Mouse (Mus musculus) stomach, postnatal 0 days (tissue): ENCODE measurements around the gene Xcl1. TPM values are rescaled to one million over a fixed set of nuclear protein-coding genes. Genes with fewer than 3 reads are reported as not detected.

Source experiments
- ATAC-seq: fragments of 200-750 bp; cut with Nextera tagmentation; 2 replicates; pipeline ENCODE4 v1.8.0; 2017; ENCODE audit not compliant: low FRiP score, low TSS enrichment
- DNase-seq: peaks from one replicate; pipeline ENCODE4 v3.0.0-alpha.2; 2016; ENCODE audit warnings: low spot score
- H3K27ac ChIP-seq: fragments of 300-500 bp; sonication (generic); replicated peaks from 2 replicates; pipeline ENCODE4 v1.5.1; 2014; ENCODE audit warnings: mild to moderate bottlenecking, control low read depth
- H3K27me3 ChIP-seq: fragments of 300-500 bp; sonication (generic); 2 replicates; pipeline ENCODE4 v1.6.1; 2014; ENCODE audit warnings: low read length; ENCODE audit not compliant: control insufficient read depth, insufficient read depth
- H3K36me3 ChIP-seq: fragments of 300-500 bp; sonication (generic); 2 replicates; pipeline ENCODE4 v1.6.1; 2014; ENCODE audit warnings: low read length, mixed read lengths; ENCODE audit not compliant: control insufficient read depth, insufficient read depth
- H3K4me1 ChIP-seq: fragments of 300-500 bp; sonication (generic); replicated peaks from 2 replicates; pipeline ENCODE4 v1.6.1; 2014; ENCODE audit warnings: antibody characterized with exemption; ENCODE audit not compliant: control insufficient read depth, insufficient read depth
- H3K4me2 ChIP-seq: fragments of 300-500 bp; sonication (generic); replicated peaks from 2 replicates; pipeline ENCODE4 v1.6.1; 2014; ENCODE audit warnings: low read depth, mild to moderate bottlenecking, control low read depth, moderate library complexity
- H3K4me3 ChIP-seq: fragments of 300-500 bp; sonication (generic); 2 replicates; pipeline ENCODE4 v1.5.1; 2014; ENCODE audit warnings: low read depth, low read length, control low read depth
- H3K9ac ChIP-seq: fragments of 300-500 bp; sonication (generic); 2 replicates; pipeline ENCODE4 v1.6.1; 2014; ENCODE audit warnings: mild to moderate bottlenecking, low read length, control low read depth, mixed read lengths
- H3K9me3 ChIP-seq: fragments of 300-500 bp; sonication (generic); 2 replicates; pipeline ENCODE4 v1.6.1; 2016; ENCODE audit warnings: low read length; ENCODE audit not compliant: control insufficient read depth
- CTCF ChIP-seq: IDR thresholded peaks from 2 replicates; pipeline ENCODE4 v1.5.1; 2016; ENCODE audit warnings: antibody characterized with exemption, low read depth, mild to moderate bottlenecking, moderate library complexity
- EP300 ChIP-seq: optimal IDR thresholded peaks from 2 replicates; pipeline ENCODE3; 2016; ENCODE audit warnings: antibody characterized with exemption
- WGBS: fragments of 180-500 bp; shearing (Covaris S2); extraction: QIAGEN DNeasy Blood & Tissue Kit; methylation state at CpG from one replicate; pipeline ENCODE4 v1.1.7; 2014; 5-methylcytosine and 5-hydroxymethylcytosine counted together
- polyA plus RNA-seq: library from polyadenylated mRNA; unstranded; fragments of >200 nt; fragmentation: Nextera tagmentation; extraction: Ambion mirVana; gene quantifications from 2 replicates; pipeline ENCODE4 v1.2.1, GENCODE M21; 2015

The Xcl1 gene
- polyA plus RNA-seq, 1 experiment from 2014 or later: 0.33 TPM

DNA sequence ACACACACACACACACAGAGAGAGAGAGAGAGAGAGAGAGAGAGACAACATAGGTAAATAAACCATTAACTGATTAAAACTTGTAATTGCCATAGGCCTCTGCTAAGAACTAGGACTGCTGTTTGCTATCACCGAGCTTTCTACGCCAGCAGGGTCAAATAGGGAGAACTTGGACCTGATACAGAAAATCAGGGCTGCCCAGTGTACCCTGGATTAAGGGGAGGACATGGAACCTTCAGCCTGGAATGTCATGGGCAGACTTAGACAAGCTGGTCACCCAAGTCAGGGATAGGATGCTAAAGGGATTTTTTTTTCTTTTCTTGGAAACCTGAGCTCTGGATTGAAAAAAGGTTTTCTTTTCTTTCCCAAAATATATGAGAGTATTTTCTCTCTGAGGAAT, 35.1 kb downstream of the Xcl1 start:
- H3K4me3 ChIP-seq: no peak overlapping the region
- H3K36me3 ChIP-seq: no peaks in the 10 kb centered on the region
- no peak overlapping the region for H3K4me2 ChIP-seq
- no peak overlapping the region for H3K9ac ChIP-seq
- no peaks in the 10 kb centered on the region for H3K9me3 ChIP-seq
- ATAC-seq (no peak), DNase-seq (no peak)
- H3K27me3 ChIP-seq: no peaks in the 10 kb centered on the region
- no peak overlapping the region for H3K27ac ChIP-seq
- H3K4me1 ChIP-seq: no peaks in the 10 kb centered on the region
- 57% methylated on average over 2 of the region's 2 CpGs for WGBS
- TF ChIP-seq EP300: no peak
- no peak for TF ChIP-seq CTCF

DNA sequence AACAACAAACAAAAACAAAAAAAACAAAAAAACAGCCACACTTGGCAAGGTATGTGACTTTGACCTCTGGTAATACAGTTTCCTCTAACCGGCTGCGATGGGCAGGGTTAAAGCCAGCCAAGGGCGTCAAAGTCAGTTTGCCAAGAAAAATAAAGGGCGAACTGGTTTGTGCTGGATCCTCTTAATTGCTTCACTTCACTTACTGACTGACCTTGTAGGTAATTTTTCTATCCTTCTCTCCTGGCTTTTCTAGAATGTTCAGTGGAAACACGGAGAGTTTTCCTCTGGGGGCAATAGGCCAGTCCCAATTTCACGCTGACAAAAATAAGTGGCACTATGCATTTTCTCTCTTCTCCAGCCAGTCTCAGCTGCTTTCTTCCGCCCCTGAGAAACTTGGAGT, 35.8 kb downstream of the Xcl1 start:
- Histone ChIP-seq H3K4me1 (no peaks in the 10 kb centered on the region), H3K27me3 (no peaks in the 10 kb centered on the region), H3K9me3 (no peaks in the 10 kb centered on the region), H3K4me3 (peak overlapping the region; percentile 42; the same call in 1 of the 2 replicates), H3K9ac (no peak overlapping the region), H3K27ac (no peak overlapping the region), H3K4me2 (peak overlapping the region; percentile 84), H3K36me3 (no peaks in the 10 kb centered on the region)
- DNase-seq (peak; percentile 30), ATAC-seq (peak; percentile 72; the same call in 1 of the 2 replicates)
- TF ChIP-seq EP300 (no peak), CTCF (no peak)
- 34% methylated on average over 7 of the region's 7 CpGs for WGBS

DNA sequence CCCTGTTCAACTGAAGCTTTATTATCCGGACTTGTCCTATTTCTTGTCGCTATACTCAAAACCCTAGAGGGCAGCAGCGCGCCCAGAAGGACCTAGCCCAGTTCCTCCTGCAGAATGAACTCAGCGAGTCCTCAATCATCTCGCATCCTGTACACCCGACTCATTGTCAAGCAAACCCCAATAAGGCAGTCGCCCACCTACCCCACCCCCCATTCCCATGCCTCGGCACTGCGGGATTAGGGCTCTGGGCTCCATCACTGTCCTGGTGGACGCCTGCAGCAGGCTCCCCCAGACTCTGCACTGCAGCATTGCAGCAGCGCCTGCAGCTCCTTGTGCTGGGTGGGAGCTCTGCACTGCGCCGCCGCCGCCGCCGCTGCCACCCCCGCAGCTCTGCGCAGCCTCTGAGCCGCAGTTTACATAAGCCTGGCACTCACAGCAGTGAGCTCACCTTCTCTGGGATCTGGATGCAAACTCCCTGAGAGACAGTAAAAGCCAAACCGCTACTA, 36.4 kb downstream of the Xcl1 start:
- peak; percentile 83 for DNase-seq

DNA sequence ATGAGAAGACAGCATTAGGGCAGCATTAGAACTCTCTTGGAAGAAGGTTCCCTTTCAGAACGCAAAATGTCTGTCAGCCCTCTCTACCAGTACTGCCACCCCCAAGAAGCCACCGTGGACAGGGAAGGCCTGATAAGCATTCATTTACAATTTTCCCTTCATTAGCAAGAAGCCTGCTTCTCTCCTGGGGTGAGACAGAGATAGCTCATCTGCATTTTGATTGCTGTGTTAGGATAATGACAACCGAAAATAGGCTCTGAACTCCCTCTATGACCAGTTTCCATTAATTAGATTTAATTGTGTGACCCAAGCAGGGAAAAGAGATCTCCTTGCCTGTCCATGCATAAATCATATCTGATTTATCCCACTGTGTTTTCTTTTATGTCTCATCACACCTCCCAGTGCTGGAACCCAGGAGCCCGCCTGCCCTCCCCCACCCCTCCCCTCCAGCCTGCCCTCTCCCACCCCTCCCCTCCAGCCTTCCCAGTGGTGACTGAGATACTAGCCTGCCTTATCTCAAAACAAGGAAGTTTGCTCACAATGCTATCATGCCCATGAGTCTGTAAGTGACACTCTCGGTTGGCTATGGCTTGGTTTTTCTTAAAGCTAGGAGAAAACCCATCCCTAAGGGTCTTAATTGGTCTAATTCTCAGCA, 38.0 kb downstream of the Xcl1 start:
- H3K36me3 ChIP-seq: no peaks in the 10 kb centered on the region
- H3K9ac ChIP-seq: no peak overlapping the region
- DNase-seq (no peak), ATAC-seq (no peak)
- no peak overlapping the region for H3K27ac ChIP-seq
- no peaks in the 10 kb centered on the region for H3K27me3 ChIP-seq
- no peaks in the 10 kb centered on the region for H3K4me1 ChIP-seq
- no peaks in the 10 kb centered on the region for H3K9me3 ChIP-seq
- no peak overlapping the region for H3K4me3 ChIP-seq
- H3K4me2 ChIP-seq: no peak overlapping the region
- no peak for TF ChIP-seq CTCF
- TF ChIP-seq EP300: no peak
- 59% methylated on average over 5 of the region's 5 CpGs for WGBS

More for the DNA sequence above, 36.4 kb downstream of the Xcl1 start:
- Histone ChIP-seq H3K36me3 (no peaks in the 10 kb centered on the region), H3K27ac (peak overlapping the region; percentile 30; the same call in 1 of the 2 replicates), H3K4me3 (peak overlapping the region; percentile 42), H3K27me3 (no peaks in the 10 kb centered on the region), H3K9me3 (no peaks in the 10 kb centered on the region), H3K9ac (peak overlapping the region; percentile 51), H3K4me2 (peak overlapping the region; percentile 84), H3K4me1 (no peaks in the 10 kb centered on the region)
- ATAC-seq: peak; percentile 91
- TF ChIP-seq EP300 (no peak), CTCF (peak; percentile 77)
- under 1% methylated on average over 22 of the region's 22 CpGs for WGBS

DNA sequence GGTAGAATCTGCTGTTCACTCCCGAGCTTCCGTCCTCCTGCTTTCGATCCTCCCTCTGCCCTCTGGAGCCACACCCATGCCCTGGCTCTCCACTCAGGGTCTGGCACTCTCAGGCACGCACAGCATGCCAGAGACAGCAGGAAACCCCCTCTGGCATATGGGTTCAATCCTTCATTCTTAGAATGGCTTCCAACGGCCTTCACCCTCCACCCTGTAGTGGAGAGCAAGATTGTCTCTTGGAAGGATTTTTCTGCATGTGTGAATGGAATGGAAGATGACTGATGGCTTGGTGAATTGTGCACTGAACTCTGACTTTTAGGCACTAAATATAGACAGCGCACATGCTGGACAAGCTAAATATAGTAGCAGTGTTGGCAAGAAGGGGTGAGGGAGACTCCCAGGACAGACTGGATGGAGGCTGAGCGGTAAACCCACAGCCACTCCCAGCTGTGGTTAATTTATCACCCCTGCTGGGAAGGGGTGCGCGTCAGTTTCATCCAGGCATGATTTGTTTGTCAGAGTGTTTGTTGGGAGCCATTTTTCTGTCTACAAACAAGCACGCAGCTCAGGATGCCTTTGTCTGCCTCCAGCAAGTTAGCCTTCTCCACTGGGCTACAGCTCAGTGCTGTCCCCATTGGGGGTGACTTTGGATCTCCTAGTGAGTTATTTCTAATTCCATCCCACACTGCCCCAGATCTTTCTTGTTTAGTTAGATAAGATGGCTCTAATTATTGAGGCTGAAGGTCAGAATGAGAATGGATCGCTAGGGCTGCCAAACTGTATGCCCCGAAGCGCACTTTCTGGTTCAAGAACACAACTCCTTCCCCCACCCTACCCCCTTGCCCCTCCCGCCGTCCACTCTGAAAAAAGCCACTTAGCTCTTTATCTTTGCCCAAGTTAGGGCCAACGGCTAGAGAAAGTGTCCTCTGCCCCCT, 38.8 kb downstream of the Xcl1 start:
- no peaks in the 10 kb centered on the region for H3K27me3 ChIP-seq
- no peak overlapping the region for H3K27ac ChIP-seq
- H3K4me2 ChIP-seq: no peak overlapping the region

More for the DNA sequence above, 38.8 kb downstream of the Xcl1 start:
- H3K4me3 ChIP-seq: no peak overlapping the region
- no peak for TF ChIP-seq CTCF
- no peaks in the 10 kb centered on the region for H3K4me1 ChIP-seq
- ATAC-seq (no peak; the same call in 1 of the 2 replicates), DNase-seq (peak; percentile 16)
- H3K36me3 ChIP-seq: no peaks in the 10 kb centered on the region
- WGBS: 37% methylated on average over 16 of the region's 16 CpGs
- H3K9me3 ChIP-seq: no peaks in the 10 kb centered on the region
- no peak overlapping the region for H3K9ac ChIP-seq
